Mouse (Mus musculus) kidney, postnatal 25 days (tissue): ENCODE results near the gene Cacnb2.

Experiments
- DNase-seq, 2 experiments: peaks; one replicate each; pipeline ENCODE4 v3.0.0; 2021; ENCODE audit warnings: mixed read lengths in 2 of 2

Gene Cacnb2

GRCm38 (mm10) chr2:14989350-14989749 lies 386.5 kb downstream of the Cacnb2 start:
- DNase-seq = no peak

GRCm38 (mm10) chr2:14992531-14992930 lies 389.6 kb downstream of the Cacnb2 start:
- no peak for DNase-seq

GRCm38 (mm10) chr2:14996036-14996435 lies 393.1 kb downstream of the Cacnb2 start:
- DNase-seq = no peak

GRCm38 (mm10) chr2:14997836-14998235 lies 394.9 kb downstream of the Cacnb2 start:
- no peak for DNase-seq

- DNase-seq = no peak
Measured at GRCm38 (mm10) chr2:15007531-15007930, 404.6 kb downstream of the Cacnb2 start.

GRCm38 (mm10) chr2:15008072-15008471 lies 405.2 kb downstream of the Cacnb2 start:
- no peak for DNase-seq

GRCm38 (mm10) chr2:15026817-15027216 lies 423.9 kb downstream of the Cacnb2 start:
- DNase-seq = no peak

GRCm38 (mm10) chr2:15027816-15028215 lies 424.9 kb downstream of the Cacnb2 start:
- no peak for DNase-seq
